Mouse (Mus musculus) frontal cortex, postnatal 14 days (tissue): ENCODE measurements around the gene Metap1d.

Source experiments
- DNase-seq, 2 experiments: peaks; one replicate each; pipeline ENCODE4 v3.0.0; 2022; ENCODE audit warnings: low spot score in 2 of 2

Gene Metap1d

GRCm38 (mm10) chr2:71544391-71545285, 91.6 kb downstream of the Metap1d start:
- DNase-seq = no peak

GRCm38 (mm10) chr2:71545401-71545881, 92.4 kb downstream of the Metap1d start:
- DNase-seq = no peak

- no peak for DNase-seq
Measured at GRCm38 (mm10) chr2:71545882-71546639, 93.0 kb downstream of the Metap1d start.

- no peak for DNase-seq
Measured at GRCm38 (mm10) chr2:71546640-71547071, 93.6 kb downstream of the Metap1d start, which contains the start of gene Dlx2. Dlx2 (minus strand) TSS chr2:71546754.

- DNase-seq = no peak
Measured at GRCm38 (mm10) chr2:71547829-71548228, 94.8 kb downstream of the Metap1d start.

- no peak for DNase-seq
Measured at GRCm38 (mm10) chr2:71550330-71550729, 97.3 kb downstream of the Metap1d start.

- no peak for DNase-seq
Measured at GRCm38 (mm10) chr2:71551704-71552103, 98.6 kb downstream of the Metap1d start.

- no peak for DNase-seq
Measured at GRCm38 (mm10) chr2:71556071-71556470, 103.0 kb downstream of the Metap1d start.

- no peak for DNase-seq
Measured at GRCm38 (mm10) chr2:71566466-71566865, 113.4 kb downstream of the Metap1d start.

GRCm38 (mm10) chr2:71573736-71574135, 120.7 kb downstream of the Metap1d start:
- DNase-seq = no peak
